In the genomic region with DNA sequence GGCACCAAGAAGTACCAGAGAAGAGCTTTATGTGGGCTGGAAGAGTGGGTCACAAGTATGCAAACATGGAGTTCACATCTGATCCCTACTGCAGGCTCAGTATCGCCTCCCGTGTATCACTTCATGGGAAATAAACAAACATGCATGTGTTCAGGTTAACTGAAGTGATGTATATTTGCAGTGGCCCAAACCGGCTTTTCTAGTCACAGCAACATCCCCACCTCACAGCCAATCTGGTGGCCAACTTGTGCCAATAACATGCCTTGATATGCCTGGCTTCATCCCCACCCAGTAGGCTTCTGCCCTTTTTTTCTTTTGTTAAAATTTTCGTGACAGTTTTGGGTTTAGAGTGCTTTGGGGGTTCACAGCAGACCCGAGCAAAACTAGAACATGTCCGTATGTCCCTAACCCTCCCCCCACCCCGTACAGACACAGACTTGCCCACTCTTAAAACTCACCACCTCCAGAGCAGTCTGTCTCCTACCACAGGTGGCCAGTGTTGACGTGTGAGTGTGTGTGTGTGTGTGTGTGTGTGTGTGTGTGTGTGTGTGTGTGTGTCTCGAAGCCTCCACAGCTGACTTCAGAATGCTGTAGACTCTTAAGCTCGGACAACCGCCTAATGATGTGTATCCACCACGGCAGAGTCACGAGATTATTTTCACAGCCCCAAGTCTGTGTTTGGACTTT, we compare ENCODE assay signal across 19 mouse cellular contexts. TPM values are rescaled to one million over a fixed set of nuclear protein-coding genes. Genes with fewer than 3 reads are reported as not detected.
A peak's percentile ranks its signal among the peaks of the same experiment; 100 is the strongest.
DNase-seq lines count a peak whose midpoint lies in the region; ATAC-seq and TF ChIP-seq lines count a peak whose summit lies in the region.
"Had no signal": no experiment of that assay in that cellular context is flagged by ENCODE, and none has a peak within 500 bp of the region (broad histone marks: within the 10 kb centered on the region; RNA-seq: fewer than 3 reads in every experiment).

No protein-coding gene starts in this region.

- WGBS in kidney, adult 2 months, result 48% methylated on average over 13 of the region's 13 CpGs
- WGBS in kidney, embryonic 16.5 days, result 52% methylated on average over 13 of the region's 13 CpGs

- ATAC-seq in kidney, embryonic 16.5 days (ENCODE audit: low FRiP score, low TSS enrichment), result peak; percentile 32; the same call in 1 of the 2 replicates
- ATAC-seq: forebrain, embryonic 13.5 days; forebrain, postnatal 0 days had no signal

- H3K9me3 ChIP-seq in kidney, embryonic 16.5 days (ENCODE audit: low read length), result no peaks in the 10 kb centered on the region
- H3K9me3 ChIP-seq: embryonic facial prominence, embryonic 10.5 days; forebrain, embryonic 13.5 days; heart, embryonic 13.5 days; hindbrain, embryonic 10.5 days had no signal

- no peaks in the 10 kb centered on the region for H3K27me3 ChIP-seq in kidney, adult 2 months (replicated peaks; ENCODE audit: control insufficient read depth, insufficient read depth, low read length)
- no peaks in the 10 kb centered on the region for H3K27me3 ChIP-seq in kidney, embryonic 16.5 days (ENCODE audit: insufficient read depth, low read length)
- H3K27me3 ChIP-seq: forebrain, embryonic 13.5 days; heart, embryonic 13.5 days had no signal

- H3K36me3 ChIP-seq in kidney, adult 2 months (ENCODE audit: control insufficient read depth, insufficient read depth, low read length), result no peaks in the 10 kb centered on the region
- no peaks in the 10 kb centered on the region for H3K36me3 ChIP-seq in kidney, embryonic 16.5 days (ENCODE audit: insufficient read depth, low read length)
- H3K36me3 ChIP-seq: embryonic facial prominence, embryonic 10.5 days; heart, embryonic 13.5 days; hindbrain, embryonic 10.5 days had no signal

- DNase-seq in kidney, adult 2 months, result peak; percentile 46
- DNase-seq in kidney, postnatal 4 days, result no peak
- peak; percentile 57 for DNase-seq in urinary bladder, postnatal 14 days (ENCODE audit: low spot score)
- DNase-seq in urinary bladder, adult 2 months (ENCODE audit: low spot score), result no peak
- DNase-seq in layer of hippocampus, postnatal 25 days (ENCODE audit: extremely low spot score in 1 of 2, low spot score in 1 of 2), result no peak
- DNase-seq in spleen, postnatal 14 days (ENCODE audit: low spot score in 2 of 2), result no peak
- DNase-seq: adrenal gland, adult 8-10 months; adrenal gland, postnatal 36 days; cerebellum, adult 2 months; cerebellum, postnatal 10 days; forebrain, postnatal 0 days; gastrocnemius, postnatal 36 days; heart, adult 11 months had no signal

- TF ChIP-seq POLR2A in kidney, adult 2 months (IDR thresholded peaks at IDR 0.05; ENCODE audit: low read depth, low read length), result no peak

- H3K4me2 ChIP-seq in kidney, embryonic 16.5 days (replicated peaks; ENCODE audit: low read depth, low read length), result no peak overlapping the region
- H3K4me2 ChIP-seq: forebrain, embryonic 13.5 days; heart, embryonic 13.5 days; hindbrain, embryonic 14.5 days had no signal

- H3K9ac ChIP-seq in kidney, embryonic 16.5 days (replicated peaks; ENCODE audit: low read length), result no peak overlapping the region
- H3K9ac ChIP-seq: forebrain, embryonic 13.5 days; forebrain, postnatal 0 days; heart, embryonic 13.5 days; hindbrain, embryonic 14.5 days had no signal

- H3K27ac ChIP-seq in kidney, adult 2 months (ENCODE audit: insufficient read depth, low read depth, low read length), result peak overlapping the region; percentile 39; the same call in 1 of the 2 replicates
- no peak overlapping the region for H3K27ac ChIP-seq in kidney, embryonic 16.5 days (ENCODE audit: low read length)
- H3K27ac ChIP-seq: embryonic facial prominence, embryonic 10.5 days; forebrain, embryonic 13.5 days; heart, embryonic 13.5 days; hindbrain, embryonic 10.5 days; hindbrain, embryonic 14.5 days had no signal

- TF ChIP-seq CTCF in kidney, adult 2 months (conservative IDR thresholded peaks at IDR 0.05; ENCODE audit: insufficient read depth, insufficient read length, low read depth, low read length), result no peak

- peaks cover 17% of the 10 kb centered on the region; the same call in 1 of the 2 replicates for H3K4me1 ChIP-seq in kidney, adult 2 months (ENCODE audit: control insufficient read depth, insufficient read depth, low read length)
- H3K4me1 ChIP-seq in kidney, embryonic 16.5 days (ENCODE audit: insufficient read depth, low read length), result peaks cover 34% of the 10 kb centered on the region
- H3K4me1 ChIP-seq: heart, embryonic 13.5 days had no signal

- H3K4me3 ChIP-seq in kidney, adult 2 months (ENCODE audit: insufficient read depth, low read depth, low read length), result no peak overlapping the region
- H3K4me3 ChIP-seq in kidney, embryonic 16.5 days (ENCODE audit: low read length), result no peak overlapping the region
- H3K4me3 ChIP-seq: embryonic facial prominence, embryonic 10.5 days; forebrain, embryonic 13.5 days; heart, embryonic 13.5 days; hindbrain, embryonic 10.5 days had no signal

RNA-seq across cellular contexts. Expression of gene Abcc4, which starts 29.6 kb away (rescaled TPM):
- 30.8 and 31.3 TPM in 2 replicates for polyA plus RNA-seq in kidney, adult 2 months (2012; rRNA removed)
- 25.8 and 34.0 TPM in 2 replicates for polyA plus RNA-seq in urinary bladder, adult 2 months (2012; rRNA removed)
- 7.4 and 7.9 TPM in 2 replicates for polyA plus RNA-seq in kidney, embryonic 16.5 days (2015; fragmentation: Nextera tagmentation; extraction: Ambion mirVana)
- 1 to 10 TPM; 7.7 to 9.2 TPM for total RNA-seq in layer of hippocampus, postnatal 25 days (2021)

Comparison
In these comparisons a context has a peak if more than half of its experiments do, and no peak if none do; other contexts are left out.
1. DNase-seq: peak in kidney, adult 2 months (single experiment) and urinary bladder, postnatal 14 days (single experiment); none in kidney, postnatal 4 days (0 of 2), urinary bladder, adult 2 months (single experiment), layer of hippocampus, postnatal 25 days (0 of 2) and spleen, postnatal 14 days (0 of 2).